Mouse (Mus musculus) limb, embryonic 14.5 days (tissue): ENCODE measurements around the gene Tpst1. TPM values are rescaled to one million over a fixed set of nuclear protein-coding genes. Genes with fewer than 3 reads are reported as not detected.

Experiments used
- ATAC-seq: fragments of 200-750 bp; cut with Nextera tagmentation; 2 replicates; pipeline ENCODE4 v1.8.0; 2017; ENCODE audit warnings: low read depth, moderate number of reproducible peaks, moderate TSS enrichment; ENCODE audit not compliant: low FRiP score
- DNase-seq: peaks from one replicate; pipeline ENCODE4 v3.0.0-alpha.2; 2015; ENCODE audit warnings: low spot score
- H3K27ac ChIP-seq: fragments of 300-500 bp; sonication (generic); replicated peaks from 2 replicates; pipeline ENCODE4 v1.5.1; 2014; ENCODE audit warnings: low read depth, mild to moderate bottlenecking, low read length, moderate library complexity, mixed read lengths
- H3K27me3 ChIP-seq: fragments of 300-500 bp; sonication (generic); 2 replicates; pipeline ENCODE4 v1.6.1; 2014; ENCODE audit warnings: low read length, mixed read lengths; ENCODE audit not compliant: control insufficient read depth, insufficient read depth
- H3K36me3 ChIP-seq: fragments of 300-500 bp; sonication (generic); 2 replicates; pipeline ENCODE4 v1.6.1; 2014; ENCODE audit warnings: mild to moderate bottlenecking, low read length, moderate library complexity, mixed read lengths; ENCODE audit not compliant: control insufficient read depth, insufficient read depth
- H3K4me1 ChIP-seq: fragments of 300-500 bp; sonication (generic); 2 replicates; pipeline ENCODE4 v1.6.1; 2014; ENCODE audit warnings: antibody characterized with exemption, low read length, mixed read lengths; ENCODE audit not compliant: control insufficient read depth, insufficient read depth
- H3K4me2 ChIP-seq: fragments of 300-500 bp; sonication (generic); replicated peaks from 2 replicates; pipeline ENCODE4 v1.6.1; 2014; ENCODE audit warnings: low read depth, mild to moderate bottlenecking, low read length, moderate library complexity; ENCODE audit not compliant: severe bottlenecking
- H3K4me3 ChIP-seq: fragments of 300-500 bp; sonication (generic); replicated peaks from 2 replicates; pipeline ENCODE4 v1.5.1; 2014; ENCODE audit warnings: low read length
- H3K9ac ChIP-seq: fragments of 300-500 bp; sonication (generic); 2 replicates; pipeline ENCODE4 v1.6.1; 2014; ENCODE audit warnings: mild to moderate bottlenecking, low read depth, low read length, moderate library complexity; ENCODE audit not compliant: severe bottlenecking
- H3K9me3 ChIP-seq: fragments of 300-500 bp; sonication (generic); 2 replicates; pipeline ENCODE4 v1.6.1; 2016; ENCODE audit warnings: low read length; ENCODE audit not compliant: control insufficient read depth
- POLR2A ChIP-seq: fragments of 200-500 bp; IDR thresholded peaks from 2 replicates; pipeline ENCODE4 v1.8.0; 2012; ENCODE audit warnings: inconsistent platforms, mild to moderate bottlenecking, moderate library complexity, borderline replicate concordance; ENCODE audit not compliant: insufficient read depth, insufficient read length; ENCODE audit errors: extremely low read depth
- WGBS: fragments of 180-500 bp; shearing (Covaris S2); extraction: QIAGEN DNeasy Blood & Tissue Kit; methylation state at CpG from one replicate; pipeline ENCODE4 v1.1.7; 2014; 5-methylcytosine and 5-hydroxymethylcytosine counted together
- polyA plus RNA-seq, 2 experiments: library from polyadenylated mRNA; depleted of rRNA in 1 of 2; stranded (reverse) in 1 of 2; unstranded in 1 of 2; fragments of >200 nt; fragmentation: Nextera tagmentation in 1 of 2; extraction: Ambion mirVana in 1 of 2; gene quantifications; 2 replicates each; pipeline versions ENCODE4 v1.2.1 to v1.2.3; 2012 to 2014

Gene Tpst1
- polyA plus RNA-seq, 2 experiments = 68.2 to 114 TPM

DNA sequence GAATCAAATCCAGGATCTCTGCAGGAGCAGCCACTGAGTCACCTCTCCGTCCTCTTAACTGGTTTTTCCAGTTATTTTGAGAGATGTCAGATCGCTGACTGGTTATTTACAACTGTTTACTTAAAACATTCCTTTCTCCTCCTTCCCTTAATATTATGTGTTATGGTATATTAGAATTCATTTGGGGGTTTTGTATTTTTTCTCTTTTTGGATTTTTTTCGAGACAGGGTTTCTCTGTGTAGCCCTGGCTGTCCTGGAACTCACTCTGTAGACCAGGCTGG lies 109.4 kb downstream of the Tpst1 start:
- H3K4me1 ChIP-seq = no peaks in the 10 kb centered on the region
- DNase-seq = no peak
- no peak overlapping the region for H3K27ac ChIP-seq
- WGBS = 80% methylated on average over 3 of the region's 3 CpGs
- no peaks in the 10 kb centered on the region for H3K27me3 ChIP-seq
- H3K4me2 ChIP-seq = no peak overlapping the region
- H3K9ac ChIP-seq = no peak overlapping the region
- no peak for ATAC-seq
- H3K9me3 ChIP-seq = no peaks in the 10 kb centered on the region
- no peak overlapping the region for H3K4me3 ChIP-seq
- H3K36me3 ChIP-seq = no peaks in the 10 kb centered on the region; the same call in 1 of the 2 replicates
- no peak for TF ChIP-seq POLR2A

GRCm38 (mm10) chr5:130184193-130184856 lies 111.2 kb downstream of the Tpst1 start:
- Histone ChIP-seq H3K9me3 (no peaks in the 10 kb centered on the region), H3K4me1 (no peaks in the 10 kb centered on the region), H3K4me3 (no peak overlapping the region), H3K27ac (no peak overlapping the region), H3K4me2 (no peak overlapping the region), H3K36me3 (peaks cover 4% of the 10 kb centered on the region), H3K27me3 (no peaks in the 10 kb centered on the region), H3K9ac (no peak overlapping the region)
- ATAC-seq (no peak), DNase-seq (no peak)
- WGBS = 85% methylated on average over 9 of the region's 9 CpGs
- TF ChIP-seq POLR2A = no peak

- Histone ChIP-seq H3K9me3 (no peaks in the 10 kb centered on the region), H3K36me3 (peaks cover 13% of the 10 kb centered on the region), H3K27ac (no peak overlapping the region), H3K27me3 (no peaks in the 10 kb centered on the region), H3K4me2 (no peak overlapping the region), H3K9ac (no peak overlapping the region), H3K4me3 (no peak overlapping the region), H3K4me1 (no peaks in the 10 kb centered on the region)
- 87% methylated on average over 6 of the region's 6 CpGs for WGBS
- ATAC-seq (no peak), DNase-seq (no peak)
- TF ChIP-seq POLR2A = no peak
Measured at GRCm38 (mm10) chr5:130185312-130185711, 112.2 kb downstream of the Tpst1 start.

Other genes with a start within 250 kb of the Tpst1 start
- 50.1 and 55.9 TPM in 2 replicates for gene Sumf2, start 226.3 kb upstream of the Tpst1 start, polyA plus RNA-seq (2012; rRNA removed)
- gene Sumf2, start 226.3 kb upstream of the Tpst1 start, polyA plus RNA-seq (2014; fragmentation: Nextera tagmentation; extraction: Ambion mirVana) = 53.8 and 61.3 TPM in 2 replicates
- 773 and 1,133 TPM in 2 replicates for gene Chchd2, start 185.9 kb upstream of the Tpst1 start, polyA plus RNA-seq (2012; rRNA removed)
- 901 and 959 TPM in 2 replicates for gene Chchd2, start 185.9 kb upstream of the Tpst1 start, polyA plus RNA-seq (2014; fragmentation: Nextera tagmentation; extraction: Ambion mirVana)
- gene Zbed5, start 177.6 kb upstream of the Tpst1 start, polyA plus RNA-seq (2012; rRNA removed) = 8.8 and 9.1 TPM in 2 replicates
- 8.2 and 8.4 TPM in 2 replicates for gene Zbed5, start 177.6 kb upstream of the Tpst1 start, polyA plus RNA-seq (2014; fragmentation: Nextera tagmentation; extraction: Ambion mirVana)
- 0.29 and 0.40 TPM in 2 replicates for gene Phkg1, start 174.8 kb upstream of the Tpst1 start, polyA plus RNA-seq (2012; rRNA removed)
- 0.21 TPM in 1 of 2 replicates, not detected in the other for gene Phkg1, start 174.8 kb upstream of the Tpst1 start, polyA plus RNA-seq (2014; fragmentation: Nextera tagmentation; extraction: Ambion mirVana)
- 4.3 and 4.5 TPM in 2 replicates for gene Nupr1l, start 164.8 kb upstream of the Tpst1 start, polyA plus RNA-seq (2012; rRNA removed)
- 2.6 and 3.1 TPM in 2 replicates for gene Nupr1l, start 164.8 kb upstream of the Tpst1 start, polyA plus RNA-seq (2014; fragmentation: Nextera tagmentation; extraction: Ambion mirVana)
- 35.7 and 41.8 TPM in 2 replicates for gene Vkorc1l1, start 131.4 kb upstream of the Tpst1 start, polyA plus RNA-seq (2012; rRNA removed)
- 25.8 and 26.1 TPM in 2 replicates for gene Vkorc1l1, start 131.4 kb upstream of the Tpst1 start, polyA plus RNA-seq (2014; fragmentation: Nextera tagmentation; extraction: Ambion mirVana)
- 37.2 and 43.5 TPM in 2 replicates for gene Gusb, start 70.3 kb upstream of the Tpst1 start, polyA plus RNA-seq (2012; rRNA removed)
- 54.4 and 57.5 TPM in 2 replicates for gene Gusb, start 70.3 kb upstream of the Tpst1 start, polyA plus RNA-seq (2014; fragmentation: Nextera tagmentation; extraction: Ambion mirVana)
- 21.5 and 24.5 TPM in 2 replicates for gene Asl, start 44.1 kb upstream of the Tpst1 start, polyA plus RNA-seq (2012; rRNA removed)
- gene Asl, start 44.1 kb upstream of the Tpst1 start, polyA plus RNA-seq (2014; fragmentation: Nextera tagmentation; extraction: Ambion mirVana) = 34.5 and 36.5 TPM in 2 replicates
- 16.6 and 24.2 TPM in 2 replicates for gene Crcp, start 44.0 kb upstream of the Tpst1 start, polyA plus RNA-seq (2012; rRNA removed)
- gene Crcp, start 44.0 kb upstream of the Tpst1 start, polyA plus RNA-seq (2014; fragmentation: Nextera tagmentation; extraction: Ambion mirVana) = 25.3 and 25.4 TPM in 2 replicates
- gene Kctd7, start 71.5 kb downstream of the Tpst1 start, polyA plus RNA-seq (2012; rRNA removed) = 5.5 and 7.7 TPM in 2 replicates
- 6.1 and 6.2 TPM in 2 replicates for gene Kctd7, start 71.5 kb downstream of the Tpst1 start, polyA plus RNA-seq (2014; fragmentation: Nextera tagmentation; extraction: Ambion mirVana)
- gene Rabgef1, start 98.5 kb downstream of the Tpst1 start, polyA plus RNA-seq (2012; rRNA removed) = 20.2 and 21.7 TPM in 2 replicates
- 19.4 and 24.2 TPM in 2 replicates for gene Rabgef1, start 98.5 kb downstream of the Tpst1 start, polyA plus RNA-seq (2014; fragmentation: Nextera tagmentation; extraction: Ambion mirVana)
- 36.1 and 41.1 TPM in 2 replicates for gene Tmem248, start 143.8 kb downstream of the Tpst1 start, polyA plus RNA-seq (2012; rRNA removed)
- gene Tmem248, start 143.8 kb downstream of the Tpst1 start, polyA plus RNA-seq (2014; fragmentation: Nextera tagmentation; extraction: Ambion mirVana) = 42.2 and 49.6 TPM in 2 replicates
- 31.3 and 51.9 TPM in 2 replicates for gene Sbds, start 182.2 kb downstream of the Tpst1 start, polyA plus RNA-seq (2012; rRNA removed)
- 48.2 and 50.8 TPM in 2 replicates for gene Sbds, start 182.2 kb downstream of the Tpst1 start, polyA plus RNA-seq (2014; fragmentation: Nextera tagmentation; extraction: Ambion mirVana)
- gene Tyw1, start 182.3 kb downstream of the Tpst1 start, polyA plus RNA-seq (2012; rRNA removed) = 14.7 and 15.3 TPM in 2 replicates
- 25.3 and 29.0 TPM in 2 replicates for gene Tyw1, start 182.3 kb downstream of the Tpst1 start, polyA plus RNA-seq (2014; fragmentation: Nextera tagmentation; extraction: Ambion mirVana)